Mouse (Mus musculus) midbrain, embryonic 15.5 days (tissue): ENCODE measurements around the gene Cdc27. TPM values are rescaled to one million over a fixed set of nuclear protein-coding genes. Genes with fewer than 3 reads are reported as not detected.

Source experiments
- ATAC-seq: fragments of 200-750 bp; cut with Nextera tagmentation; replicated peaks from 2 replicates; pipeline ENCODE4 v1.8.0; 2017; ENCODE audit warnings: moderate TSS enrichment
- H3K27ac ChIP-seq: fragments of 300-500 bp; sonication (generic); 2 replicates; pipeline ENCODE4 v1.5.1; 2015; ENCODE audit warnings: mild to moderate bottlenecking, inconsistent platforms
- H3K27me3 ChIP-seq: fragments of 300-500 bp; sonication (generic); replicated peaks from 2 replicates; pipeline ENCODE4 v1.6.1; 2015; ENCODE audit warnings: inconsistent platforms
- H3K36me3 ChIP-seq: fragments of 300-500 bp; sonication (generic); replicated peaks from 2 replicates; pipeline ENCODE4 v1.6.1; 2015; ENCODE audit warnings: inconsistent platforms
- H3K4me1 ChIP-seq: fragments of 300-500 bp; sonication (generic); 2 replicates; pipeline ENCODE4 v1.6.1; 2015; ENCODE audit warnings: inconsistent platforms
- H3K4me2 ChIP-seq: fragments of 300-500 bp; sonication (generic); 2 replicates; pipeline ENCODE4 v1.6.1; 2015; ENCODE audit warnings: inconsistent platforms, mild to moderate bottlenecking, moderate library complexity
- H3K4me3 ChIP-seq: fragments of 300-500 bp; sonication (generic); 2 replicates; pipeline ENCODE4 v1.5.1; 2015; ENCODE audit warnings: mild to moderate bottlenecking, inconsistent platforms
- H3K9ac ChIP-seq: fragments of 300-500 bp; sonication (generic); 2 replicates; pipeline ENCODE4 v1.6.1; 2015; ENCODE audit warnings: mild to moderate bottlenecking, inconsistent platforms
- H3K9me3 ChIP-seq: fragments of 300-500 bp; sonication (generic); 2 replicates; pipeline ENCODE4 v1.6.1; 2016; ENCODE audit warnings: inconsistent platforms
- WGBS: fragments of 180-500 bp; shearing (Covaris S2); methylation state at CpG from one replicate; pipeline ENCODE4 v1.1.7; 2015; ENCODE audit warnings: mixed read lengths; 5-methylcytosine and 5-hydroxymethylcytosine counted together
- polyA plus RNA-seq: library from polyadenylated mRNA; unstranded; fragments of >200 nt; fragmentation: Nextera tagmentation; extraction: Ambion mirVana; gene quantifications from 2 replicates; pipeline ENCODE4 v1.2.1, GENCODE M21; 2015

Cdc27 gene
- 34.7 and 41.4 TPM in 2 replicates for polyA plus RNA-seq

DNA sequence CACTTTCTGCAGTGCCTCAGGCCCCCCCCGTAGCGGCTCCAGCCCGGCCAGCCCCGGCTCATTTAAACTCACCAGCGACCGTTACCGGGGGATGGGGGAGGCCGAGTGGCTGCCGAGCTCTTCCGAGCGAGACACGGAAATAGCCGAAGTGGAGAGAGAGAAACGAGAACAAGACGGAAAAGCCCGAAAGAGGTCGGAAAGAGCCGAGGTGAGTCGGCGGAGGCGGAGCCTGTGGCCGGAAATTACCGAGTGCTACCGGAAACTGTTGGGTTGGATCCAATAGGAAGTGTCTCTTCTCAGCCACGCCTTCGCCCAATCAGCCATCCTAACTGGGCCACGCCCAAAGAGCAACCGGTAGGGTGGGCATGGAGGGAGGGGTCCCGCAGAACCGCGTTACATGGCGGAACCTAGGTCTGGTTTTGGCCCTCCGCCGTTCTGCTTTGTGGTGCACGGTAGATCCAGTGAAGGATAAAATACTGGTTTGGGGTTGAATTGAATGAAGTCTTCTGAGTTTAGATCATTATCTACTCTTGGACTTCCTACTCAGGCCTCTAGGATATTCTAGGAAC is at the start of gene Cdc27, which contains the start of gene Myl4:
Gene Cdc27, minus strand, starts transcription at position 215 of the 569 bp plus-strand sequence.
Gene Myl4, plus strand, starts transcription at position 258 of the 569 bp plus-strand sequence.
- Histone ChIP-seq H3K4me3 (peak within 1 kb of the TSS; percentile 88), H3K4me2 (peak within 1 kb of the TSS; percentile 69), H3K27ac (peak within 1 kb of the TSS; percentile 87), H3K9ac (peak within 1 kb of the TSS; percentile 99), H3K27me3 (no peaks in the 10 kb centered on the region; the same call in 1 of the 2 replicates), H3K4me1 (peaks cover 22% of the 10 kb centered on the region), H3K36me3 (no peaks in the 10 kb centered on the region), H3K9me3 (no peaks in the 10 kb centered on the region)
- WGBS: 0% methylated on average over 35 of the region's 35 CpGs
- peak; percentile 97 for ATAC-seq

DNA sequence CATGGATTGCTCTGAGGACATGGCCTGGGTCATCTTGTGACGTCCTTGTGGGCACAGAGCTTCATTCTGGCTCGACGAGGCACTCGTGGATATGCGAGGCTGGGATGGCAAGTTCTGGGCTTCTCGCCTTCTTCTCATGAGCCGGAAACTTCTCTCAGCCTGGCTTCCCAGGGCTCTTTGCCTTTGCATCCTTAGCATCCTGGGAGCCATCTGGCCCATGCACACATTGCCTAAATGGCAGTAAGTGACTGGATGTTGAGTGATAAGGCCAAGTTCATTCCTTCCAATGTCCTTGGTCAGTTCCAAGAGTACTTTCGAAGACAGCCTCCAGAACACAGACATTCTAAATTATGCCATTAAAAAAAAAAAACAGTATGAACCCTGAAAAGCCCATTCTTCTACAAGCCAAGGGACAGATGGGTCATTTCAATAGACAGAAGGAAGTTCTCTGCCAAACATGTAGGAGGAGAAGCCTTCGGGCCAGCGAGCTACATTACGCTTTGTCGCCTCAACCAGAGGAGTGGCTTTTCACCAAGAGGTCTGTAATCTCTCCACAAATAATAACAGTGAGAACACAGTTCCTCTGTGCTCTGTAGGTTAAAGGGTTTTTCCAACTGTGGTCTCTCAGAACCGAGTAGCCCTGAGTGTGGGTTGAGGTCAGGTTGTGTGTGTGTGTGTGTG is 49.0 kb upstream of the Cdc27 start:
- Histone ChIP-seq H3K4me1 (no peaks in the 10 kb centered on the region), H3K27me3 (no peaks in the 10 kb centered on the region), H3K9ac (no peak overlapping the region), H3K36me3 (no peaks in the 10 kb centered on the region), H3K9me3 (no peaks in the 10 kb centered on the region), H3K27ac (no peak overlapping the region), H3K4me2 (no peak overlapping the region), H3K4me3 (no peak overlapping the region)
- 83% methylated on average over 13 of the region's 13 CpGs for WGBS
- no peak for ATAC-seq

DNA sequence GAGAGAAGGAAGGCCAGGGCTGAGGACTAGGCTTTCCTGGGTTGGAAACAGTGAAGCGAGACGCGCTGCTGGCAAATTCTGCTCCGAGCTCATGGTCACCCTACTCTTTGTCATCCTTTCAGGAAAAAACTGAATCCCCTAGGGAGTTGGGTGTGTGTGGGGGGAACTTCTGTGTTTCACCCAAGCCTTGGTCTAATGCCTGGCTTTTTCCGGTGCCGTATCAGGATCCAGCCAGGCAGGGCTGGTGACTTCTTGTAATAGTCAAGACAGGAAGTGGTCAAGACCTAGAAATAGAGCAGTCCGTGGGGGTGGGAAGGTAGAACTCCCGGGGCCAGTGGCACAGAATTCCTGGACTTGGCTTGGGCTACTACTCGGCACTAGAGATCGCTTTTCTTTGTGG is 45.9 kb upstream of the Cdc27 start:
- H3K4me1 ChIP-seq: no peaks in the 10 kb centered on the region
- ATAC-seq: no peak

DNA sequence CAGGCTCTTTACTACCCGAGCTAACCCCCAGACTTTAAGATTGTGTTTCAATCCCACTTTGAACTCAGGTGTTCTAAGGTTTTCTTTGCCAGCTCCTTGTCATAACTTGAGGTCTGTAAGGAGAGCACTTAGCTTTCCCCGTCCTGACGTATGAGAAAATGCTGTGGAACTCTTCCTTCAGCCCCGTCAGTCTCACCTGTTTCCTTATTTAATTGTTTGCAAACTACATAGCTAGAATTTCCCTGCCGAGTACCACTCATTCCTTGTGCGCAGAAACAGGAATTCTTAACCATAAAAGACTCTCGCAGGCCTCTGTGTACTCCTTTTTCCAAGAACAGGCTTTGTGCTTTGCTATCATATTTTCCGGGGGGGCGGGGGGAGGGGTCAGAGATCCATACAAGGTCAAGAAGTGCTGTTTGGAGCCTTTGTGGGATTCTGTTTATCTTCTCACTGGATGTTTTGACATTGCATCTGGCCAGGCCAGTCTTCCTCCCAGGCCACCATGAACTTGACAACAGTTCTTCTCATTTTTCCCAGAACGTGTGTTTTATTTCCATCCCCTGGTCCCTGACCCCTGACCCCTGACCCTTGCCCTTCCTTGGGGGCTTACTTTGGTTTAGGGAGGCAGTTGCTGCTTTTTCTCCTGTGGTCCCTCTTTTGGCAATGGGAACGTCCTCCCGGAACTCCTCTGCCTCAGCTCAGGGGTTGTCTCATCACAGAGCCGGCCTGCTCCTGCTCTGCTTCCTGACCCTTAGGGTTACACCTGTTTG is 41.8 kb upstream of the Cdc27 start:
- 79% methylated on average over 13 of the region's 13 CpGs for WGBS
- no peaks in the 10 kb centered on the region for H3K4me1 ChIP-seq
- ATAC-seq: no peak

More for the DNA sequence above, 45.9 kb upstream of the Cdc27 start:
- Histone ChIP-seq H3K36me3 (no peaks in the 10 kb centered on the region), H3K27ac (no peak overlapping the region), H3K4me2 (no peak overlapping the region), H3K9me3 (no peaks in the 10 kb centered on the region), H3K4me3 (no peak overlapping the region), H3K27me3 (no peaks in the 10 kb centered on the region), H3K9ac (no peak overlapping the region)
- WGBS: 86% methylated on average over 10 of the region's 10 CpGs

DNA sequence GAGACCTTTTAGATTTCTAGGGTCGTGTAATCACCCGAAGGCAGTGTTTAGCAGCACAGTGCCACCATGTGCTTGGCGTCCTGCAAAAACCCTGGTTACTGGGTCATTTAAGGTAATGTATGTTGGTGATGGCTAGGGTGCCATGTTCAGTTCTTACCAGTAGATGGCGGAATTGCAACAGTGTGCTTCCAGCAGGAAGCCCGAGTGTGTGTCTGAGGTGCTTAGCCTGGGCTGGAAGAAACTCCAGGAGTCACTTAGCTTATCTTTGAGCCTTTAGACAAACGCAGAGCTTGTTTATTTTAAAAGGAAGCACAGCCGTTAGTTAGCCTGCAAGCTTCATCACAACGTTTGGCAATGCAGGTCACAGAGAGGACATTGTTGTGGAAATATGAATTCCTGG is 39.7 kb upstream of the Cdc27 start:
- no peak overlapping the region for H3K4me3 ChIP-seq
- H3K27ac ChIP-seq: no peak overlapping the region
- H3K36me3 ChIP-seq: no peaks in the 10 kb centered on the region
- H3K4me2 ChIP-seq: no peak overlapping the region
- 0 out of 2 replicates have a peak, but pooled peaks cover 2% of the 10 kb centered on the region for H3K9me3 ChIP-seq
- 3% methylated on average over 8 of the region's 8 CpGs for WGBS
- H3K4me1 ChIP-seq: no peaks in the 10 kb centered on the region
- H3K27me3 ChIP-seq: no peaks in the 10 kb centered on the region
- H3K9ac ChIP-seq: no peak overlapping the region
- ATAC-seq: no peak

More for the DNA sequence above, 41.8 kb upstream of the Cdc27 start:
- H3K36me3 ChIP-seq: no peaks in the 10 kb centered on the region
- H3K4me2 ChIP-seq: no peak overlapping the region
- 0 out of 2 replicates have a peak, but pooled peaks cover 2% of the 10 kb centered on the region for H3K9me3 ChIP-seq
- no peaks in the 10 kb centered on the region for H3K27me3 ChIP-seq
- no peak overlapping the region for H3K9ac ChIP-seq
- H3K27ac ChIP-seq: no peak overlapping the region
- no peak overlapping the region for H3K4me3 ChIP-seq

DNA sequence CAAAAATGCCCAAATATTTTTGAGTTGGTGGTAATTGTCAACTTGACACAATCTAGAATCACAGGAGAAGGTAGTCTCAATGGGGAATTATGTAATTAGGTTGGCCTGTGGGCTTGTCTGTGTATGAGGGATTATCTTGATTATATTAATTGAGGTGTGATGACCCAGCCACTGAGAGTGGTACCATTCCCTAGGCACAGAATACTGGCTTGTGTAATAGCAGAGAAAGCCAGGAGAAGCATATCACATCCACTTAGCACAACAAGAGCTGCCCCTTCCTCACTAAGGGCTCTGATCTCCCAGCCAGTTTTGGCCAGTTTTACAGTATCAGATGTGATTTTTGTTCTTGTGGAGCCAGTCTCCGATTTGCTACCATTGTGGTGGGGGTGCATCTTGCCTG is 39.1 kb upstream of the Cdc27 start:
- ATAC-seq: no peak
- H3K27me3 ChIP-seq: no peaks in the 10 kb centered on the region
- no peak overlapping the region for H3K9ac ChIP-seq
- H3K4me3 ChIP-seq: no peak overlapping the region
- H3K4me1 ChIP-seq: no peaks in the 10 kb centered on the region
- no peak overlapping the region for H3K4me2 ChIP-seq
- 0 out of 2 replicates have a peak, but pooled peaks cover 2% of the 10 kb centered on the region for H3K9me3 ChIP-seq
- WGBS: 75% methylated on average over 1 of the region's 1 CpGs
- no peak overlapping the region for H3K27ac ChIP-seq
- H3K36me3 ChIP-seq: no peaks in the 10 kb centered on the region

DNA sequence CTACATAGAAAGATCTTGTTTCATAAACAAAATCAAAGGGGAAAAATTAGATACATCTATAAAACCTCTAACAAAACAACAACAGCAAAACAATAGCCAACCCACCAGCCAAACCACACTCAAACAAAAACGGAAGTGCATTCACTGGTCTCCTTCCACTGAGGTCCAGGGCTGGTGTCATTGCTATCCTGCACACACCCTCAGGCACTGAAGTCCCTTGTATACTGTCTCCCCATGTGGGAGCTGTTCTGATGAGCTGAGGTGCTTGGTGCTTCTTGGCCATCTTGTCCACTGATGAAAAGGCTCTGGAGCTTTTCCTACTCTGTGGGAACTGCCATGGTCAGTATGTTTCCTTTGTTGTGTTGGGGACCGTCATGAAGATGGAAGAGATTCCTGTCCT is 38.1 kb upstream of the Cdc27 start:
- Histone ChIP-seq H3K4me1 (no peaks in the 10 kb centered on the region), H3K4me3 (no peak overlapping the region), H3K27me3 (no peaks in the 10 kb centered on the region), H3K4me2 (no peak overlapping the region), H3K27ac (no peak overlapping the region), H3K9me3 (0 out of 2 replicates have a peak, but pooled peaks cover 2% of the 10 kb centered on the region), H3K36me3 (no peaks in the 10 kb centered on the region), H3K9ac (no peak overlapping the region)
- no peak for ATAC-seq
- 92% methylated on average over 2 of the region's 2 CpGs for WGBS

DNA sequence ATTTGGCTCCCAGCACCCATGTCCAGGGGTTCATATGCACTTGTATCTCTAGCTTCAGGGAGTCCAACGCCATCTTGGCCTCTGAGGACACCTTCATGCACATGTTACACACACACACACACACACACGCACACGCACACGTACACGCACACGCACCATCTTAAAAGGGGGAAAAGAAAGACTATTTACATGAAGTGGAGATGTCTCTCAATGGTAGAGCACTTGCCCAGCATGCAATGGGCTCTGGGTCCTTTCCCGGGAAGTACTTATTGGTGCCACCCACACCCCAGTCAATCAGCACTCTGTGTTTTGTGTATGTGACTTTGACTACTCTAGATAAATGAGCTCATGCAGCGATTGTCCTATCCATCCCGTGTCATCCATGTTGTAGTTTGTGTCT is 37.5 kb upstream of the Cdc27 start:
- Histone ChIP-seq H3K9me3 (0 out of 2 replicates have a peak, but pooled peaks cover 2% of the 10 kb centered on the region), H3K4me1 (no peaks in the 10 kb centered on the region), H3K27me3 (no peaks in the 10 kb centered on the region), H3K4me2 (no peak overlapping the region), H3K27ac (no peak overlapping the region), H3K9ac (no peak overlapping the region), H3K4me3 (no peak overlapping the region), H3K36me3 (no peaks in the 10 kb centered on the region)
- ATAC-seq: no peak
- WGBS: 96% methylated on average over 9 of the region's 9 CpGs

DNA sequence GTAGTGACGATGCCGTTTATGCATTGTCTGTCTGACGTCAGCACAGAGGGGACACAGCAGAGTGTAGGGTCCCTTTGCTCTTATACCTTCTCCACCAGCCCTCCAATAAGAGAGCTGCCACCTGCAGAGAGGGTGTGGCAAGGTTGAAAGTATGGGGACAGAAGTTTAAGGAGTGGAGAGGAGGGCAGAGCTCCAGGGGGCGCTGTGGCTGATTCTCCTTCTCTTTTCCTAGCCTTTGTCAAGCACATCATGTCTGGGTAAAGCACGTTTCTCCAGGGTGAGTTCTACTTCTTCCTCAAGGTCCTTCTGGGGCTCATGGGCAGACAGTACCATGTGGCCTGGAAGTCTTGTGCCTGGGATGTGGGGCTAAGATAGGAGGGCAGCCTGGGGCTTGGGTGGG is 35.1 kb upstream of the Cdc27 start:
- H3K27me3 ChIP-seq: no peaks in the 10 kb centered on the region
- 82% methylated on average over 5 of the region's 5 CpGs for WGBS
- H3K9me3 ChIP-seq: 0 out of 2 replicates have a peak, but pooled peaks cover 2% of the 10 kb centered on the region
- no peak overlapping the region for H3K4me2 ChIP-seq
- no peak overlapping the region for H3K4me3 ChIP-seq
- peaks cover 2% of the 10 kb centered on the region; the same call in 1 of the 2 replicates for H3K4me1 ChIP-seq
- no peaks in the 10 kb centered on the region for H3K36me3 ChIP-seq
- H3K9ac ChIP-seq: no peak overlapping the region
- ATAC-seq: no peak
- H3K27ac ChIP-seq: no peak overlapping the region

DNA sequence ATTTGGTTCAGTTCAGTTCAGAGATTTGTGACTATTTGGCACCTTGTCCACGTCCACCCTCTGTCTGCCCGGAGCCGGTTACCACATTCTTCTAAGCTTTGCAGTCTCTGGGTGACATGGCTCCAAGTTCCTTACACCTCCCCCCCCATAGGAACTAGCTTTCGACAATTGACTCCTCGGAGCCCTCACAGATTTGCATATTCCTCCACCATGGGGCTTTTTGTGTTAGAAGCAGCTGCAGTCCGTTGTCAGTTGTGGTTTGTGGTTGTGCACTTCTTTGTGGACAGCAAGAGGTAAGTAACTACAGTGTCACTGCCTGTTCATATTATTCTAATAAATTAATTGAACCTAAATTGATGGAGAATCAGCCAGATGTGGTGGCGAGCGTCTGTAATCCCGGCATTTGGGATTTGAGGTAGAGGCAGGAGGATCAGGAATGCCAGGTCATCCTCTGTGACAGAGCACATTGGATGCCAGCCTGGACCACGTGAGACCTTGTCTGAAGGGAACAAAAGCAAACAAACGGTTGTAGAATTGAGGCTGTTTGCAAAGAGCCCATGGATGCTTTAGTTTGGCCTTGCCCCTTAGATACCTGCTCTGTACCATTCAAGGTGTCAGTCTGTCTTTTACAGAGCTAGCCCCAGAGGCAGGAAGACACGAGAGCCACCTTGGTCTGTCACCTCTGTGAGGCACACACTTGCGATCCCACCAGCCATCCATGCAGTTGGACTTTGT is 32.4 kb upstream of the Cdc27 start:
- H3K27ac ChIP-seq: no peak overlapping the region
- no peaks in the 10 kb centered on the region for H3K36me3 ChIP-seq
- peaks cover 2% of the 10 kb centered on the region; the same call in 1 of the 2 replicates for H3K4me1 ChIP-seq
- no peak overlapping the region for H3K9ac ChIP-seq
- WGBS: 61% methylated on average over 13 of the region's 13 CpGs
- no peak for ATAC-seq
- H3K27me3 ChIP-seq: no peaks in the 10 kb centered on the region
- no peaks in the 10 kb centered on the region for H3K9me3 ChIP-seq
- H3K4me2 ChIP-seq: no peak overlapping the region
- H3K4me3 ChIP-seq: no peak overlapping the region

DNA sequence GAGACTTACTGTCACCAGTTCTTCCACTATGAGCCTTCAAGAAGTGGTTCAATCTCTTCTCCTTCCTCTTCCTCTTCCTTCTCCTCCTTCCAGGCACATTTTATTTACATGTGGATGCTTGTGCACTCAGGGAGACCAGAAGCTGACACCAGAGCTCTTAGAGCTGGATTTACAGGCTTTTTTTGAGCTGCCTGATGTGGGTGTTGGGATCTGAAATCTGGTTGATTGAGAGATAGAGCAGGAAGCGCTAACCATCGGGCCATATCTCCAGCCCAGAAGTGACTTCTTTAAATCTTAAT is 31.8 kb upstream of the Cdc27 start:
- no peaks in the 10 kb centered on the region for H3K27me3 ChIP-seq
- 77% methylated on average over 2 of the region's 2 CpGs for WGBS
- H3K9ac ChIP-seq: no peak overlapping the region
- H3K27ac ChIP-seq: no peak overlapping the region
- no peak overlapping the region for H3K4me2 ChIP-seq
- H3K9me3 ChIP-seq: no peaks in the 10 kb centered on the region
- peaks cover 2% of the 10 kb centered on the region; the same call in 1 of the 2 replicates for H3K4me1 ChIP-seq
- ATAC-seq: no peak
- no peaks in the 10 kb centered on the region for H3K36me3 ChIP-seq
- H3K4me3 ChIP-seq: no peak overlapping the region
